Mouse (Mus musculus): ENCODE data around the gene Hpse2. TPM values are rescaled to one million over a fixed set of nuclear protein-coding genes. Genes with fewer than 3 reads are reported as not detected.
A peak's percentile ranks its signal among the peaks of the same experiment; 100 is the strongest.

The Hpse2 gene
- total RNA-seq, 1 experiment: 0.27 TPM

- no peak for TF ChIP-seq CHD2 (IDR thresholded peaks at IDR 0.05; ENCODE audit: low read depth, low read length)
- Histone ChIP-seq H3K27ac (ENCODE audit: insufficient read depth, low read depth, low read length, poor library complexity, severe bottlenecking) (no peak overlapping the region), H3K9ac (ENCODE audit: insufficient read depth, low read depth, low read length, poor library complexity, severe bottlenecking) (no peak overlapping the region), H3K4me3 (ENCODE audit: insufficient read depth in 1 of 2, low read depth in 1 of 2, low read length in 2 of 2, poor library complexity in 1 of 2, severe bottlenecking in 1 of 2) (no peak overlapping the region), H3K36me3 (ENCODE audit: control insufficient read depth, insufficient read depth, low read length, poor library complexity, severe bottlenecking) (no peaks in the 10 kb centered on the region), H3K9me3 (ENCODE audit: control insufficient read depth, insufficient read depth, low read depth, low read length) (no peaks in the 10 kb centered on the region), H3K4me1 (ENCODE audit: control insufficient read depth in 2 of 2, insufficient read depth in 2 of 2, low read length in 2 of 2, poor library complexity in 1 of 2) (no peaks in the 10 kb centered on the region)
- no peak for DNase-seq (ENCODE audit: low read depth, low spot score)
- in situ Hi-C loops (cut with MboI; ENCODE audit: low sequenced_read_pairs in 2 of 2, unreplicated experiment in 2 of 2): loop anchor here in 1 of 2 experiments (25.0 kb wide), 1 partner anchor 270 kb away; no protein-coding TSS in a partner anchor
These were observed 345.9 kb downstream of the Hpse2 start for GRCm38 (mm10) chr19:43042211-43042610.

- no peaks in the 10 kb centered on the region for H3K4me1 ChIP-seq (ENCODE audit: control insufficient read depth in 2 of 2, insufficient read depth in 2 of 2, low read length in 2 of 2, poor library complexity in 1 of 2)
- TF ChIP-seq ZC3H11A (IDR thresholded peaks at IDR 0.05; ENCODE audit: borderline replicate concordance, low read depth, low read length) (no peak), ZNF384 (IDR thresholded peaks at IDR 0.05; ENCODE audit: low read depth, low read length) (no peak), MAFK (IDR thresholded peaks at IDR 0.05; ENCODE audit: insufficient read depth, low read depth, low read length) (no peak), HCFC1 (IDR thresholded peaks at IDR 0.05; ENCODE audit: borderline replicate concordance, insufficient read depth, low read length) (no peak), CHD2 (IDR thresholded peaks at IDR 0.05; ENCODE audit: low read depth, low read length) (no peak)
- no peak overlapping the region for H3K4me3 ChIP-seq (ENCODE audit: insufficient read depth in 1 of 2, low read depth in 1 of 2, low read length in 2 of 2, poor library complexity in 1 of 2, severe bottlenecking in 1 of 2)
- no peak overlapping the region for H3K27ac ChIP-seq (ENCODE audit: insufficient read depth, low read depth, low read length, poor library complexity, severe bottlenecking)
- no peak for DNase-seq (ENCODE audit: low read depth, low spot score)
- no peaks in the 10 kb centered on the region for H3K9me3 ChIP-seq (ENCODE audit: control insufficient read depth, insufficient read depth, low read depth, low read length)
- H3K9ac ChIP-seq (ENCODE audit: insufficient read depth, low read depth, low read length, poor library complexity, severe bottlenecking): no peak overlapping the region
- H3K36me3 ChIP-seq (ENCODE audit: control insufficient read depth, insufficient read depth, low read length, poor library complexity, severe bottlenecking): no peaks in the 10 kb centered on the region
- in situ Hi-C loops (cut with MboI; ENCODE audit: low sequenced_read_pairs in 2 of 2, unreplicated experiment in 2 of 2): loop anchor here in 1 of 2 experiments (25.0 kb wide), 1 partner anchor 276 kb away; no protein-coding TSS in a partner anchor
These were observed 351.8 kb downstream of the Hpse2 start for GRCm38 (mm10) chr19:43036381-43036780.

GRCm38 (mm10) chr19:43027305-43027704, 360.9 kb downstream of the Hpse2 start:
- in situ Hi-C loops (cut with MboI; ENCODE audit: low sequenced_read_pairs in 2 of 2, unreplicated experiment in 2 of 2): loop anchor here in 1 of 2 experiments (25.0 kb wide), 1 partner anchor 285 kb away; no protein-coding TSS in a partner anchor
- TF ChIP-seq CHD2 (IDR thresholded peaks at IDR 0.05; ENCODE audit: low read depth, low read length): no peak
- no peak for TF ChIP-seq HCFC1 (IDR thresholded peaks at IDR 0.05; ENCODE audit: borderline replicate concordance, insufficient read depth, low read length)
- TF ChIP-seq ZC3H11A (IDR thresholded peaks at IDR 0.05; ENCODE audit: borderline replicate concordance, low read depth, low read length): peak; percentile 91
- no peak for TF ChIP-seq ZNF384 (IDR thresholded peaks at IDR 0.05; ENCODE audit: low read depth, low read length)
- H3K4me3 ChIP-seq (ENCODE audit: insufficient read depth in 1 of 2, low read depth in 1 of 2, low read length in 2 of 2, poor library complexity in 1 of 2, severe bottlenecking in 1 of 2): no peak overlapping the region
- peak; percentile 40 for DNase-seq (ENCODE audit: low read depth, low spot score)
- H3K27ac ChIP-seq (ENCODE audit: insufficient read depth, low read depth, low read length, poor library complexity, severe bottlenecking): no peak overlapping the region
- H3K9ac ChIP-seq (ENCODE audit: insufficient read depth, low read depth, low read length, poor library complexity, severe bottlenecking): no peak overlapping the region
- H3K9me3 ChIP-seq (ENCODE audit: control insufficient read depth, insufficient read depth, low read depth, low read length): no peaks in the 10 kb centered on the region
- no peaks in the 10 kb centered on the region for H3K4me1 ChIP-seq (ENCODE audit: control insufficient read depth in 2 of 2, insufficient read depth in 2 of 2, low read length in 2 of 2, poor library complexity in 1 of 2)
- H3K36me3 ChIP-seq (ENCODE audit: control insufficient read depth, insufficient read depth, low read length, poor library complexity, severe bottlenecking): no peaks in the 10 kb centered on the region

DNA sequence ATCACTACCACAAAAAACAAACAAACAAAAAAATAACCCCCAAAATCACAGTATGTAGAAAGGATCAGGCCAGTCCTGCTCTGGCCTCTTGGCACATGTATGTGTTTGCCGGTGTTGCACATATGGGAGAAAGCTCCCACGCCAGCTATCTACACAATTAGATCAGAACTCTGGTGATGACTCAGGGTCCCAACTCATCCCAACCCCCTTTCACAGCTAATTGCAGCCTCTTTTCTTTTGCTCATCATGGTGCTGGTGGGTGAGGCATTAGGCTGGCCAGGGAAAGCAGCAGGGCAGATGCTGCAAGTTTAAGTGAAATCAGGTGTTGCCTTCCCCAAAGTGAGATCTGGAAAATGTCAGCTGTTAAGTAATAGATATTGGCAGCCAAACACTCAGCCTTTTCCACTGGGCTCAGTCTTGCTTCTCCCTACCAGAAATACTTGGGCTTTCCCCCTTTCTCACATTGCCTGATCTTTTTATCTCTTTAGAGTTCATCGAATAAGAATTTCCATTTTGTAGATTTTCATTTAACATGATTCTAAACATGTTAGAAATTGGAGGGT, 365.5 kb downstream of the Hpse2 start:
- no peak overlapping the region for H3K4me3 ChIP-seq (ENCODE audit: insufficient read depth in 1 of 2, low read depth in 1 of 2, low read length in 2 of 2, poor library complexity in 1 of 2, severe bottlenecking in 1 of 2)
- no peak for DNase-seq (ENCODE audit: low read depth, low spot score)
- H3K9me3 ChIP-seq (ENCODE audit: control insufficient read depth, insufficient read depth, low read depth, low read length): no peaks in the 10 kb centered on the region
- H3K4me1 ChIP-seq (ENCODE audit: control insufficient read depth in 2 of 2, insufficient read depth in 2 of 2, low read length in 2 of 2, poor library complexity in 1 of 2): no peaks in the 10 kb centered on the region
- H3K36me3 ChIP-seq (ENCODE audit: control insufficient read depth, insufficient read depth, low read length, poor library complexity, severe bottlenecking): no peaks in the 10 kb centered on the region
- H3K27ac ChIP-seq (ENCODE audit: insufficient read depth, low read depth, low read length, poor library complexity, severe bottlenecking): no peak overlapping the region
- no peak for TF ChIP-seq ZC3H11A (IDR thresholded peaks at IDR 0.05; ENCODE audit: borderline replicate concordance, low read depth, low read length)
- TF ChIP-seq HCFC1 (IDR thresholded peaks at IDR 0.05; ENCODE audit: borderline replicate concordance, insufficient read depth, low read length): no peak
- TF ChIP-seq CHD2 (IDR thresholded peaks at IDR 0.05; ENCODE audit: low read depth, low read length): no peak
- TF ChIP-seq ZNF384 (IDR thresholded peaks at IDR 0.05; ENCODE audit: low read depth, low read length): no peak
- no peak overlapping the region for H3K9ac ChIP-seq (ENCODE audit: insufficient read depth, low read depth, low read length, poor library complexity, severe bottlenecking)
- in situ Hi-C loops (cut with MboI; ENCODE audit: low sequenced_read_pairs in 2 of 2, unreplicated experiment in 2 of 2): no loop called here

GRCm38 (mm10) chr19:43018792-43019191, 369.4 kb downstream of the Hpse2 start:
- H3K27ac ChIP-seq (ENCODE audit: insufficient read depth, low read depth, low read length, poor library complexity, severe bottlenecking): no peak overlapping the region
- no peak overlapping the region for H3K9ac ChIP-seq (ENCODE audit: insufficient read depth, low read depth, low read length, poor library complexity, severe bottlenecking)
- no peak for TF ChIP-seq HCFC1 (IDR thresholded peaks at IDR 0.05; ENCODE audit: borderline replicate concordance, insufficient read depth, low read length)
- TF ChIP-seq ZNF384 (IDR thresholded peaks at IDR 0.05; ENCODE audit: low read depth, low read length): no peak
- no peak for DNase-seq (ENCODE audit: low read depth, low spot score)
- no peaks in the 10 kb centered on the region for H3K9me3 ChIP-seq (ENCODE audit: control insufficient read depth, insufficient read depth, low read depth, low read length)
- H3K4me1 ChIP-seq (ENCODE audit: control insufficient read depth in 2 of 2, insufficient read depth in 2 of 2, low read length in 2 of 2, poor library complexity in 1 of 2): no peaks in the 10 kb centered on the region
- in situ Hi-C loops (cut with MboI; ENCODE audit: low sequenced_read_pairs in 2 of 2, unreplicated experiment in 2 of 2): no loop called here
- no peak overlapping the region for H3K4me3 ChIP-seq (ENCODE audit: insufficient read depth in 1 of 2, low read depth in 1 of 2, low read length in 2 of 2, poor library complexity in 1 of 2, severe bottlenecking in 1 of 2)
- no peaks in the 10 kb centered on the region for H3K36me3 ChIP-seq (ENCODE audit: control insufficient read depth, insufficient read depth, low read length, poor library complexity, severe bottlenecking)
